ENCODE assay signal across 8 mouse cellular contexts in the genomic region with DNA sequence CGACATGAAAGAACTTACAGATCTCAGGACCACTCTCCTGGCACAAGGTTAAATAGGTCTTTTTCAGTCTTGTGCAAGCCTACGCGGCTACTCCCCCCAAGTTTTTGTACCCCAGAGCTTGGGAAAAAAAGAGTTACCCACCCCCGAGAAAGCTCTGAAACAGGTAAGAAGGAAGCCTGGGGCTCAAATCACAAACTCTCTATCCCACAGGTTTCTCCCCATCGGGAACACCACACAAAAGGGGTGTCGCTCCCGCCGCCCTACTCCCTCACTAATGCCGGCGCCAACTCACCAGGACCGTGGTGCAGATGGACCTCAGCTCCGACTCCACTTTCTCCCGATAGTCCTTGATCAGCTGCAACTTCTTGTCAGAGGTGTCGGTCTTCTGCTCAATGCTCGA. TPM values are rescaled to one million over a fixed set of nuclear protein-coding genes. Genes with fewer than 3 reads are reported as not detected.
DNase-seq lines count a peak whose midpoint lies in the region; ATAC-seq and TF ChIP-seq lines count a peak whose summit lies in the region.

No protein-coding gene starts in this region.

- H3K36me3 ChIP-seq in thymus, adult 2 months (ENCODE audit: control insufficient read depth, insufficient read depth, low read length), result peaks cover 18% of the 10 kb centered on the region
- peaks cover 16% of the 10 kb centered on the region for H3K36me3 ChIP-seq in heart, embryonic 11.5 days (ENCODE audit: control insufficient read depth, insufficient read depth, low read length)
- peaks cover 34% of the 10 kb centered on the region for H3K36me3 ChIP-seq in limb, embryonic 15.5 days
- H3K36me3 ChIP-seq in neural tube, embryonic 14.5 days (ENCODE audit: control insufficient read depth, insufficient read depth, low read length), result peaks cover 23% of the 10 kb centered on the region

- no peak for TF ChIP-seq POLR2A in thymus, adult 2 months (IDR thresholded peaks at IDR 0.05; ENCODE audit: control insufficient read depth, extremely low read depth, insufficient read depth, low read length, poor library complexity)

- peak overlapping the region; percentile 59 for H3K4me3 ChIP-seq in thymus, adult 2 months (ENCODE audit: control insufficient read depth, insufficient read depth, low read length)
- peak overlapping the region; percentile 81 for H3K4me3 ChIP-seq in heart, embryonic 11.5 days (ENCODE audit: low read depth, low read length)
- peak overlapping the region; percentile 91 for H3K4me3 ChIP-seq in limb, embryonic 15.5 days
- H3K4me3 ChIP-seq in neural tube, embryonic 14.5 days (ENCODE audit: low read depth, low read length), result peak overlapping the region; percentile 96

- no peaks in the 10 kb centered on the region for H3K27me3 ChIP-seq in thymus, adult 2 months (ENCODE audit: control insufficient read depth, insufficient read depth, low read length)
- no peaks in the 10 kb centered on the region for H3K27me3 ChIP-seq in heart, embryonic 11.5 days (ENCODE audit: control insufficient read depth, insufficient read depth, low read length)
- no peaks in the 10 kb centered on the region for H3K27me3 ChIP-seq in limb, embryonic 15.5 days
- no peaks in the 10 kb centered on the region for H3K27me3 ChIP-seq in neural tube, embryonic 14.5 days (ENCODE audit: control insufficient read depth, insufficient read depth, low read length)

- peak overlapping the region; percentile 96 for H3K9ac ChIP-seq in heart, embryonic 11.5 days (ENCODE audit: low read depth, low read length)
- H3K9ac ChIP-seq in limb, embryonic 15.5 days, result peak overlapping the region; percentile 51
- peak overlapping the region; percentile 69 for H3K9ac ChIP-seq in neural tube, embryonic 14.5 days (replicated peaks; ENCODE audit: low read depth, low read length)

- H3K4me1 ChIP-seq in thymus, adult 2 months (replicated peaks; ENCODE audit: control insufficient read depth, insufficient read depth, low read length), result peaks cover 8% of the 10 kb centered on the region
- peaks cover 12% of the 10 kb centered on the region for H3K4me1 ChIP-seq in heart, embryonic 11.5 days (ENCODE audit: control insufficient read depth, insufficient read depth, low read length)
- peaks cover 21% of the 10 kb centered on the region for H3K4me1 ChIP-seq in limb, embryonic 15.5 days
- H3K4me1 ChIP-seq in neural tube, embryonic 14.5 days (ENCODE audit: control insufficient read depth, insufficient read depth, low read length), result peaks cover 13% of the 10 kb centered on the region; the same call in 1 of the 2 replicates

- H3K9me3 ChIP-seq in heart, embryonic 11.5 days (replicated peaks; ENCODE audit: control insufficient read depth, low read length), result no peaks in the 10 kb centered on the region
- H3K9me3 ChIP-seq in limb, embryonic 15.5 days, result no peaks in the 10 kb centered on the region; the same call in 1 of the 2 replicates
- H3K9me3 ChIP-seq in neural tube, embryonic 14.5 days (ENCODE audit: control insufficient read depth, low read length), result no peaks in the 10 kb centered on the region; the same call in 1 of the 2 replicates

- H3K4me2 ChIP-seq in heart, embryonic 11.5 days, result peak overlapping the region; percentile 82
- H3K4me2 ChIP-seq in limb, embryonic 15.5 days, result peak overlapping the region; percentile 57
- peak overlapping the region; percentile 87 for H3K4me2 ChIP-seq in neural tube, embryonic 14.5 days (ENCODE audit: low read depth, low read length)

- TF ChIP-seq CTCF in thymus, adult 2 months (IDR thresholded peaks at IDR 0.05; ENCODE audit: borderline replicate concordance, control insufficient read depth, extremely low read depth, insufficient read depth, low read length, poor library complexity), result no peak

- H3K27ac ChIP-seq in thymus, adult 2 months (ENCODE audit: control insufficient read depth, insufficient read depth, low read length), result no peak overlapping the region
- H3K27ac ChIP-seq in heart, embryonic 11.5 days (ENCODE audit: low read depth, low read length), result peak overlapping the region; percentile 99
- H3K27ac ChIP-seq in limb, embryonic 15.5 days, result peak overlapping the region; percentile 61; the same call in 1 of the 2 replicates
- peak overlapping the region; percentile 100; the same call in 1 of the 2 replicates for H3K27ac ChIP-seq in neural tube, embryonic 14.5 days (ENCODE audit: low read depth, low read length)

- 1% methylated on average over 14 of the region's 15 CpGs for whole genome bisulfite sequencing in thymus, adult 2 months
- under 1% methylated on average over 13 of the region's 15 CpGs for WGBS in heart, embryonic 11.5 days (ENCODE audit: insufficient replicate concordance)
- 0% methylated on average over 14 of the region's 15 CpGs for WGBS in limb, embryonic 15.5 days
- under 1% methylated on average over 13 of the region's 15 CpGs for WGBS in neural tube, embryonic 14.5 days

- no peak for ATAC-seq in cerebellum, adult (ENCODE audit: insufficient number of reproducible peaks, low FRiP score, low TSS enrichment)
- ATAC-seq in heart, embryonic 11.5 days (replicated peaks; ENCODE audit: insufficient number of reproducible peaks, low FRiP score, low TSS enrichment), result no peak
- ATAC-seq in limb, embryonic 15.5 days (ENCODE audit: insufficient number of reproducible peaks, low FRiP score, low TSS enrichment, low read depth), result no peak
- no peak for ATAC-seq in neural tube, embryonic 14.5 days (ENCODE audit: low read depth)
- no peak for ATAC-seq in megakaryocyte-erythroid progenitor cell, adult 5-6 weeks (replicated peaks; ENCODE audit: low FRiP score, low TSS enrichment, poor library complexity, severe bottlenecking)

- DNase-seq in cerebellum, adult 11 months, result peak; percentile 40
- DNase-seq in thymus, adult 2 months, result peak; percentile 14
- DNase-seq in thymus, postnatal 0 days (ENCODE audit: low spot score), result no peak

RNA-seq across cellular contexts. Expression of a gene that starts 0.9 kb away (rescaled TPM):
- polyA plus RNA-seq in thymus, adult 2 months (2012; rRNA removed), result 40.8 and 61.1 TPM in 2 replicates
- 361 and 392 TPM in 2 replicates for polyA plus RNA-seq in thymus, postnatal 0 days (2015; fragmentation: Nextera tagmentation; extraction: Ambion mirVana)
- 608 and 623 TPM in 2 replicates for polyA plus RNA-seq in heart, embryonic 11.5 days (2014; fragmentation: Nextera tagmentation; extraction: Ambion mirVana)
- 499 and 519 TPM in 2 replicates for polyA plus RNA-seq in limb, embryonic 15.5 days (2015; fragmentation: Nextera tagmentation; extraction: Ambion mirVana)
- 1,141 and 1,156 TPM in 2 replicates for polyA plus RNA-seq in neural tube, embryonic 14.5 days (2014; fragmentation: Nextera tagmentation; extraction: Ambion mirVana)
- total RNA-seq in megakaryocyte-erythroid progenitor cell, adult 5-6 weeks (2014; fragmentation: Nextera tagmentation), result 167 and 196 TPM in 2 replicates
- 182 and 215 TPM in 2 replicates for total RNA-seq in megakaryocyte-erythroid progenitor cell, adult 5-6 weeks (2017)

RNA-seq across cellular contexts. Expression of a gene that starts 43.1 kb away (rescaled TPM):
- polyA plus RNA-seq in thymus, adult 2 months (2012; rRNA removed), result 40.9 and 41.5 TPM in 2 replicates
- polyA plus RNA-seq in thymus, postnatal 0 days (2015; fragmentation: Nextera tagmentation; extraction: Ambion mirVana), result 34.1 and 37.4 TPM in 2 replicates
- polyA plus RNA-seq in heart, embryonic 11.5 days (2014; fragmentation: Nextera tagmentation; extraction: Ambion mirVana), result 28.7 and 36.0 TPM in 2 replicates
- polyA plus RNA-seq in limb, embryonic 15.5 days (2015; fragmentation: Nextera tagmentation; extraction: Ambion mirVana), result 38.5 and 40.2 TPM in 2 replicates
- polyA plus RNA-seq in neural tube, embryonic 14.5 days (2014; fragmentation: Nextera tagmentation; extraction: Ambion mirVana), result 16.8 and 21.4 TPM in 2 replicates
- total RNA-seq in megakaryocyte-erythroid progenitor cell, adult 5-6 weeks (2014; fragmentation: Nextera tagmentation), result 41.1 and 43.1 TPM in 2 replicates
- total RNA-seq in megakaryocyte-erythroid progenitor cell, adult 5-6 weeks (2017), result 47.5 and 52.2 TPM in 2 replicates
